Mouse (Mus musculus) testis, adult 2 months (tissue): ENCODE measurements around the gene Mpv17l2.
A peak's percentile ranks its signal among the peaks of the same experiment; 100 is the strongest.

ENCODE experiments used
- CTCF ChIP-seq: fragments of 200-500 bp; IDR thresholded peaks from 2 replicates; pipeline ENCODE4 v1.5.1; 2012; ENCODE audit warnings: low read depth, mild to moderate bottlenecking, inconsistent platforms, low read length, moderate library complexity; ENCODE audit not compliant: control insufficient read depth, insufficient read depth, insufficient replicate concordance
- POLR2A ChIP-seq: fragments of 200-500 bp; IDR thresholded peaks from 2 replicates; pipeline ENCODE4 v1.6.1; 2012; ENCODE audit warnings: low read depth, mild to moderate bottlenecking, inconsistent platforms, low read length, moderate library complexity; ENCODE audit not compliant: control insufficient read depth

- TF ChIP-seq POLR2A (0 out of 2 replicates have a peak, but pooled peaks have one; percentile 35), CTCF (no peak)
Observed at GRCm38 (mm10) chr8:70766571-70767440, 6.1 kb upstream of the Mpv17l2 start.
